Mouse (Mus musculus) midbrain, embryonic 11.5 days (tissue): Measurements from ENCODE around the gene Snap25. TPM values are rescaled to one million over a fixed set of nuclear protein-coding genes. Genes with fewer than 3 reads are reported as not detected.

Experiments
- ATAC-seq: fragments of 200-750 bp; cut with Nextera tagmentation; 2 replicates; pipeline ENCODE4 v1.8.0; 2017; ENCODE audit warnings: moderate TSS enrichment, moderate library complexity; ENCODE audit not compliant: low FRiP score
- DNase-seq: peaks from one replicate; pipeline ENCODE4 v3.0.0; 2015; ENCODE audit warnings: low spot score; ENCODE audit errors: missing footprints
- H3K27ac ChIP-seq: fragments of 300-500 bp; sonication (generic); 2 replicates; pipeline ENCODE4 v1.5.1; 2014; ENCODE audit warnings: low read depth, low read length
- H3K27me3 ChIP-seq: fragments of 300-500 bp; sonication (generic); 2 replicates; pipeline ENCODE4 v1.6.1; 2014; ENCODE audit warnings: mild to moderate bottlenecking, low read length, moderate library complexity, mixed read lengths; ENCODE audit not compliant: control insufficient read depth, insufficient read depth
- H3K36me3 ChIP-seq: fragments of 300-500 bp; sonication (generic); 2 replicates; pipeline ENCODE4 v1.6.1; 2014; ENCODE audit warnings: mild to moderate bottlenecking, low read length, moderate library complexity, mixed read lengths; ENCODE audit not compliant: control insufficient read depth, insufficient read depth
- H3K4me1 ChIP-seq: fragments of 300-500 bp; sonication (generic); 2 replicates; pipeline ENCODE4 v1.6.1; 2014; ENCODE audit warnings: low read length; ENCODE audit not compliant: control insufficient read depth, insufficient read depth
- H3K4me2 ChIP-seq: fragments of 300-500 bp; sonication (generic); 2 replicates; pipeline ENCODE4 v1.6.1; 2014; ENCODE audit warnings: mild to moderate bottlenecking, moderate library complexity
- H3K4me3 ChIP-seq: fragments of 300-500 bp; sonication (generic); 2 replicates; pipeline ENCODE4 v1.5.1; 2014; ENCODE audit warnings: low read depth, low read length
- H3K9ac ChIP-seq: fragments of 300-500 bp; sonication (generic); 2 replicates; pipeline ENCODE4 v1.6.1; 2014; ENCODE audit warnings: low read length
- H3K9me3 ChIP-seq: fragments of 300-500 bp; sonication (generic); 2 replicates; pipeline ENCODE4 v1.6.1; 2016; ENCODE audit warnings: low read length; ENCODE audit not compliant: control insufficient read depth
- WGBS: fragments of 180-500 bp; shearing (Covaris S2); extraction: QIAGEN DNeasy Blood & Tissue Kit; methylation state at CpG from one replicate; pipeline ENCODE4 v1.1.7; 2014; 5-methylcytosine and 5-hydroxymethylcytosine counted together
- polyA plus RNA-seq: library from polyadenylated mRNA; unstranded; fragments of >200 nt; fragmentation: Nextera tagmentation; extraction: Ambion mirVana; gene quantifications from 2 replicates; pipeline ENCODE4 v1.2.1, GENCODE M21; 2014

Snap25 gene
- polyA plus RNA-seq, 1 experiment from 2014 or later = 28.3 TPM

GRCm38 (mm10) chr2:136742230-136742629 is 29.0 kb downstream of the Snap25 start:
- no peak overlapping the region for H3K4me3 ChIP-seq
- DNase-seq = no peak
- 84% methylated on average over 2 of the region's 2 CpGs for WGBS
- no peak overlapping the region for H3K9ac ChIP-seq
- no peak overlapping the region for H3K27ac ChIP-seq
- H3K36me3 ChIP-seq = no peaks in the 10 kb centered on the region
- H3K27me3 ChIP-seq = no peaks in the 10 kb centered on the region
- H3K9me3 ChIP-seq = no peaks in the 10 kb centered on the region; the same call in 1 of the 2 replicates
- no peak overlapping the region for H3K4me2 ChIP-seq
- ATAC-seq = no peak
- no peaks in the 10 kb centered on the region for H3K4me1 ChIP-seq

GRCm38 (mm10) chr2:136744683-136745326 is 31.6 kb downstream of the Snap25 start:
- Histone ChIP-seq H3K9me3 (no peaks in the 10 kb centered on the region), H3K4me1 (no peaks in the 10 kb centered on the region), H3K9ac (no peak overlapping the region), H3K4me3 (no peak overlapping the region), H3K4me2 (no peak overlapping the region), H3K27me3 (no peaks in the 10 kb centered on the region), H3K27ac (no peak overlapping the region), H3K36me3 (no peaks in the 10 kb centered on the region)
- DNase-seq = no peak
- 73% methylated on average over 2 of the region's 2 CpGs for WGBS
- peak; percentile 78 for ATAC-seq

GRCm38 (mm10) chr2:136745327-136745994 is 32.2 kb downstream of the Snap25 start:
- Histone ChIP-seq H3K4me2 (no peak overlapping the region), H3K4me1 (no peaks in the 10 kb centered on the region), H3K27ac (no peak overlapping the region), H3K4me3 (no peak overlapping the region), H3K9ac (no peak overlapping the region), H3K36me3 (no peaks in the 10 kb centered on the region), H3K9me3 (no peaks in the 10 kb centered on the region), H3K27me3 (no peaks in the 10 kb centered on the region)
- WGBS = 69% methylated on average over 7 of the region's 7 CpGs
- DNase-seq (no peak), ATAC-seq (no peak)

GRCm38 (mm10) chr2:136753682-136754081 is 40.4 kb downstream of the Snap25 start:
- Histone ChIP-seq H3K4me1 (peaks cover 3% of the 10 kb centered on the region), H3K27ac (no peak overlapping the region), H3K9me3 (no peaks in the 10 kb centered on the region), H3K9ac (no peak overlapping the region), H3K27me3 (no peaks in the 10 kb centered on the region), H3K36me3 (no peaks in the 10 kb centered on the region), H3K4me2 (no peak overlapping the region), H3K4me3 (no peak overlapping the region)
- ATAC-seq (peak; percentile 61; the same call in 1 of the 2 replicates), DNase-seq (no peak)
- 23% methylated on average over 3 of the region's 3 CpGs for WGBS

GRCm38 (mm10) chr2:136758809-136759551 is 45.7 kb downstream of the Snap25 start:
- 82% methylated on average over 5 of the region's 5 CpGs for WGBS
- no peak for ATAC-seq
- no peak overlapping the region for H3K4me3 ChIP-seq
- no peaks in the 10 kb centered on the region for H3K27me3 ChIP-seq
- no peak overlapping the region for H3K4me2 ChIP-seq
- H3K9me3 ChIP-seq = no peaks in the 10 kb centered on the region
- no peaks in the 10 kb centered on the region for H3K4me1 ChIP-seq
- H3K27ac ChIP-seq = no peak overlapping the region
- no peak overlapping the region for H3K9ac ChIP-seq
- no peaks in the 10 kb centered on the region for H3K36me3 ChIP-seq
- DNase-seq = no peak

GRCm38 (mm10) chr2:136778156-136778555 is 64.9 kb downstream of the Snap25 start:
- Histone ChIP-seq H3K36me3 (no peaks in the 10 kb centered on the region), H3K4me3 (no peak overlapping the region), H3K27ac (no peak overlapping the region), H3K9me3 (no peaks in the 10 kb centered on the region), H3K4me1 (no peaks in the 10 kb centered on the region), H3K9ac (no peak overlapping the region), H3K4me2 (no peak overlapping the region), H3K27me3 (no peaks in the 10 kb centered on the region)
- ATAC-seq (no peak), DNase-seq (no peak)
- WGBS = 91% methylated on average over 2 of the region's 2 CpGs

GRCm38 (mm10) chr2:136778674-136779073 is 65.4 kb downstream of the Snap25 start:
- Histone ChIP-seq H3K36me3 (no peaks in the 10 kb centered on the region), H3K4me2 (no peak overlapping the region), H3K27me3 (no peaks in the 10 kb centered on the region), H3K27ac (no peak overlapping the region), H3K4me3 (no peak overlapping the region), H3K9ac (no peak overlapping the region), H3K4me1 (no peaks in the 10 kb centered on the region), H3K9me3 (no peaks in the 10 kb centered on the region)
- WGBS = 95% methylated on average over 3 of the region's 3 CpGs
- DNase-seq (no peak), ATAC-seq (no peak)

DNA sequence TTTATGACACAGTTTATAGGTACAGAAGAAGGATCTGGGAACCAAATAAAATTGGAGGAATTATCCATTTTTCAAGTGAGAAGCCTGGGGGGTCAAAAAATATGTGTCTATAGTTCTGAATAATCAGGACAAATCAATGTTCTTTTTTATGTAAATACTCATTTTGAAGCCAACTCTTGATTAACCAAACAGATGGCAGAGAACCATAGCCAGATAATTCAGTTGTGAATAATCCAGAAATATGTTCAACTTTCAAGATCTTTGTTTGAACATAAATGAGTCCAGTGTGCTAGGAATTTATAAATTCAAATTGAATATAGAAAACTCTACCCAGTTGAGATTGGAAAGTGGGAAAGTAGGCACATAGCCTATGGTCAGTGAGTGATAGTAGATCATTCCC is 67.0 kb downstream of the Snap25 start:
- no peaks in the 10 kb centered on the region for H3K27me3 ChIP-seq
- H3K4me1 ChIP-seq = no peaks in the 10 kb centered on the region
- H3K27ac ChIP-seq = no peak overlapping the region
- no peak for DNase-seq
- H3K36me3 ChIP-seq = no peaks in the 10 kb centered on the region
- no peak for ATAC-seq
- no peak overlapping the region for H3K4me3 ChIP-seq
- H3K4me2 ChIP-seq = no peak overlapping the region
- H3K9me3 ChIP-seq = no peaks in the 10 kb centered on the region
- no peak overlapping the region for H3K9ac ChIP-seq

DNA sequence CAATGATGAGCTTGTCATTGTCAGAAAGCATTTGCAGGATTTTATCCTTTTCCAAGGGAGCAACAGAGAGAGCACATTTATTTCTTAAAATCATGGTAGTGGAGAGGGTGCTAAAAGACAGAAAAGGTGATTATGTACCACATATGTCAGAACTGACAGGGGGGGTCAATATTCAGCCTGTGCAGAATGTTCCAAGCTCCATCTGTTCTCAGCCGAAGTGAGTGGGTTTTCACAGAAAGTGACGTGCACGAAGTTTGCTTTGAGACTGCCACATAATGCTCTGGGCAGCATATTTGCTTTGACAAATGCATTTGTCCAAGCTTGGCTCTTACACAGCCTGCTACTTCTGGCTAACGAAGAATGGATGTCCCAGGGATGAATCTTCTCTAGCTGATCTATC is 71.1 kb downstream of the Snap25 start:
- H3K9ac ChIP-seq = no peak overlapping the region
- no peak overlapping the region for H3K4me2 ChIP-seq
- no peaks in the 10 kb centered on the region for H3K27me3 ChIP-seq
- no peak for DNase-seq
- H3K9me3 ChIP-seq = no peaks in the 10 kb centered on the region
- H3K4me1 ChIP-seq = no peaks in the 10 kb centered on the region
- H3K4me3 ChIP-seq = no peak overlapping the region
- ATAC-seq = no peak
- WGBS = 87% methylated on average over 4 of the region's 4 CpGs
- no peaks in the 10 kb centered on the region for H3K36me3 ChIP-seq
- no peak overlapping the region for H3K27ac ChIP-seq
